Mouse (Mus musculus) hindbrain, embryonic 12.5 days (tissue): Measurements from ENCODE around the gene Aaed1. TPM values are rescaled to one million over a fixed set of nuclear protein-coding genes. Genes with fewer than 3 reads are reported as not detected.

Experiments used
- ATAC-seq: fragments of 200-750 bp; cut with Nextera tagmentation; 2 replicates; pipeline ENCODE4 v1.8.0; 2017; ENCODE audit warnings: moderate TSS enrichment; ENCODE audit not compliant: low FRiP score
- H3K27ac ChIP-seq: fragments of 300-500 bp; sonication (generic); 2 replicates; pipeline ENCODE4 v1.5.1; 2016; ENCODE audit warnings: mild to moderate bottlenecking
- H3K27me3 ChIP-seq: fragments of 300-500 bp; sonication (generic); 2 replicates; pipeline ENCODE4 v1.6.1; 2016; ENCODE audit warnings: mild to moderate bottlenecking
- H3K36me3 ChIP-seq: fragments of 300-500 bp; sonication (generic); 2 replicates; pipeline ENCODE4 v1.6.1; 2016; ENCODE audit warnings: mild to moderate bottlenecking
- H3K4me1 ChIP-seq: fragments of 300-500 bp; sonication (generic); 2 replicates; pipeline ENCODE4 v1.6.1; 2016
- H3K4me2 ChIP-seq: fragments of 300-500 bp; sonication (generic); replicated peaks from 2 replicates; pipeline ENCODE4 v1.6.1; 2016; ENCODE audit warnings: mild to moderate bottlenecking
- H3K4me3 ChIP-seq: fragments of 300-500 bp; sonication (generic); 2 replicates; pipeline ENCODE4 v1.5.1; 2016; ENCODE audit warnings: mild to moderate bottlenecking
- H3K9ac ChIP-seq: fragments of 300-500 bp; sonication (generic); 2 replicates; pipeline ENCODE4 v1.6.1; 2016; ENCODE audit warnings: mild to moderate bottlenecking, moderate library complexity
- H3K9me3 ChIP-seq: fragments of 300-500 bp; sonication (generic); replicated peaks from 2 replicates; pipeline ENCODE4 v1.6.1; 2016; ENCODE audit warnings: mild to moderate bottlenecking
- WGBS: fragments of 180-500 bp; shearing (Covaris S2); methylation state at CpG from one replicate; pipeline ENCODE4 v1.1.7; 2016; 5-methylcytosine and 5-hydroxymethylcytosine counted together
- polyA plus RNA-seq: library from polyadenylated mRNA; unstranded; fragments of >200 nt; fragmentation: Nextera tagmentation; extraction: Ambion mirVana; gene quantifications from 2 replicates; pipeline ENCODE4 v1.2.1, GENCODE M21; 2016

Aaed1 gene
- polyA plus RNA-seq, 1 experiment from 2014 or later = 25.9 TPM

GRCm38 (mm10) chr13:64299069-64299468 lies 13.4 kb downstream of the Aaed1 start:
- Histone ChIP-seq H3K4me3 (no peak overlapping the region), H3K9me3 (no peaks in the 10 kb centered on the region), H3K9ac (no peak overlapping the region), H3K27ac (no peak overlapping the region), H3K36me3 (peaks cover 4% of the 10 kb centered on the region; the same call in 1 of the 2 replicates), H3K4me1 (no peaks in the 10 kb centered on the region), H3K4me2 (no peak overlapping the region), H3K27me3 (no peaks in the 10 kb centered on the region)
- ATAC-seq = no peak
- 83% methylated on average over 1 of the region's 1 CpGs for WGBS

- Histone ChIP-seq H3K9ac (no peak overlapping the region), H3K4me3 (no peak overlapping the region), H3K27ac (no peak overlapping the region), H3K4me2 (no peak overlapping the region), H3K27me3 (no peaks in the 10 kb centered on the region), H3K36me3 (no peaks in the 10 kb centered on the region), H3K9me3 (0 out of 2 replicates have a peak, but pooled peaks cover 5% of the 10 kb centered on the region), H3K4me1 (no peaks in the 10 kb centered on the region)
- ATAC-seq = no peak
- WGBS = 42% methylated on average over 4 of the region's 4 CpGs
Measured at GRCm38 (mm10) chr13:64286791-64287190, 25.7 kb downstream of the Aaed1 start.

- H3K9me3 ChIP-seq = 0 out of 2 replicates have a peak, but pooled peaks cover 5% of the 10 kb centered on the region
- H3K4me3 ChIP-seq = no peak overlapping the region
- no peak overlapping the region for H3K27ac ChIP-seq
- no peak overlapping the region for H3K4me2 ChIP-seq
- no peak for ATAC-seq
- H3K4me1 ChIP-seq = no peaks in the 10 kb centered on the region
- H3K36me3 ChIP-seq = no peaks in the 10 kb centered on the region
- no peak overlapping the region for H3K9ac ChIP-seq
- 75% methylated on average over 4 of the region's 4 CpGs for WGBS
- H3K27me3 ChIP-seq = no peaks in the 10 kb centered on the region
Measured at GRCm38 (mm10) chr13:64286321-64286720, 26.2 kb downstream of the Aaed1 start.

GRCm38 (mm10) chr13:64284676-64285075 lies 27.8 kb downstream of the Aaed1 start:
- WGBS = 91% methylated on average over 2 of the region's 2 CpGs
- Histone ChIP-seq H3K27ac (no peak overlapping the region), H3K4me3 (no peak overlapping the region), H3K4me1 (no peaks in the 10 kb centered on the region), H3K9ac (no peak overlapping the region), H3K27me3 (no peaks in the 10 kb centered on the region), H3K9me3 (0 out of 2 replicates have a peak, but pooled peaks cover 5% of the 10 kb centered on the region), H3K36me3 (no peaks in the 10 kb centered on the region), H3K4me2 (no peak overlapping the region)
- no peak for ATAC-seq

- no peaks in the 10 kb centered on the region for H3K36me3 ChIP-seq
- no peak overlapping the region for H3K4me3 ChIP-seq
- no peaks in the 10 kb centered on the region for H3K4me1 ChIP-seq
- H3K27me3 ChIP-seq = peaks cover 10% of the 10 kb centered on the region
- H3K9me3 ChIP-seq = 0 out of 2 replicates have a peak, but pooled peaks cover 5% of the 10 kb centered on the region
- WGBS = 89% methylated on average over 5 of the region's 5 CpGs
- H3K9ac ChIP-seq = no peak overlapping the region
- H3K4me2 ChIP-seq = no peak overlapping the region
- no peak overlapping the region for H3K27ac ChIP-seq
- no peak for ATAC-seq
Measured at GRCm38 (mm10) chr13:64280940-64281339, 31.6 kb downstream of the Aaed1 start.

- no peak overlapping the region for H3K27ac ChIP-seq
- peak overlapping the region; percentile 99 for H3K4me2 ChIP-seq
- peaks cover 12% of the 10 kb centered on the region; the same call in 1 of the 2 replicates for H3K4me1 ChIP-seq
- WGBS = 15% methylated on average over 9 of the region's 9 CpGs
- peaks cover 28% of the 10 kb centered on the region for H3K27me3 ChIP-seq
- H3K9me3 ChIP-seq = no peaks in the 10 kb centered on the region
- H3K9ac ChIP-seq = no peak overlapping the region
- ATAC-seq = no peak
- no peaks in the 10 kb centered on the region for H3K36me3 ChIP-seq
- peak overlapping the region; percentile 83 for H3K4me3 ChIP-seq
Measured at GRCm38 (mm10) chr13:64275754-64276127, 36.8 kb downstream of the Aaed1 start.

GRCm38 (mm10) chr13:64274879-64275753 lies 37.4 kb downstream of the Aaed1 start, which contains the start of gene Cdc14b:
Cdc14b (minus strand) TSS chr13:64275290.
- Histone ChIP-seq H3K4me2 (peak within 1 kb of the TSS; percentile 99), H3K27me3 (peaks cover 28% of the 10 kb centered on the region), H3K36me3 (no peaks in the 10 kb centered on the region), H3K9me3 (no peaks in the 10 kb centered on the region), H3K9ac (peak within 1 kb of the TSS; percentile 75), H3K4me1 (peaks cover 12% of the 10 kb centered on the region; the same call in 1 of the 2 replicates), H3K27ac (no peak within 1 kb of the TSS), H3K4me3 (peak within 1 kb of the TSS; percentile 83)
- ATAC-seq = peak; percentile 97
- WGBS = under 1% methylated on average over 57 of the region's 57 CpGs

GRCm38 (mm10) chr13:64273891-64274844 lies 38.3 kb downstream of the Aaed1 start:
- H3K4me1 ChIP-seq = peaks cover 12% of the 10 kb centered on the region; the same call in 1 of the 2 replicates
- WGBS = under 1% methylated on average over 82 of the region's 95 CpGs
- peaks cover 28% of the 10 kb centered on the region for H3K27me3 ChIP-seq
- peak overlapping the region; percentile 83 for H3K4me3 ChIP-seq
- ATAC-seq = peak; percentile 82
- H3K9me3 ChIP-seq = no peaks in the 10 kb centered on the region
- H3K27ac ChIP-seq = no peak overlapping the region
- no peaks in the 10 kb centered on the region for H3K36me3 ChIP-seq
- H3K4me2 ChIP-seq = peak overlapping the region; percentile 99
- peak overlapping the region; percentile 75 for H3K9ac ChIP-seq

- ATAC-seq = no peak
- H3K27me3 ChIP-seq = peaks cover 28% of the 10 kb centered on the region
- no peaks in the 10 kb centered on the region for H3K36me3 ChIP-seq
- 56% methylated on average over 8 of the region's 8 CpGs for WGBS
- H3K4me1 ChIP-seq = peaks cover 12% of the 10 kb centered on the region; the same call in 1 of the 2 replicates
- H3K9me3 ChIP-seq = no peaks in the 10 kb centered on the region
- H3K27ac ChIP-seq = no peak overlapping the region
- H3K9ac ChIP-seq = no peak overlapping the region
- no peak overlapping the region for H3K4me3 ChIP-seq
- peak overlapping the region; percentile 99 for H3K4me2 ChIP-seq
Measured at GRCm38 (mm10) chr13:64273352-64273751, 39.2 kb downstream of the Aaed1 start.

GRCm38 (mm10) chr13:64268384-64268783 lies 44.1 kb downstream of the Aaed1 start:
- WGBS = 88% methylated on average over 4 of the region's 4 CpGs
- Histone ChIP-seq H3K4me2 (no peak overlapping the region), H3K36me3 (no peaks in the 10 kb centered on the region), H3K4me3 (no peak overlapping the region), H3K4me1 (peaks cover 4% of the 10 kb centered on the region; the same call in 1 of the 2 replicates), H3K9me3 (no peaks in the 10 kb centered on the region), H3K9ac (no peak overlapping the region), H3K27ac (no peak overlapping the region), H3K27me3 (0 out of 2 replicates have a peak, but pooled peaks cover 3% of the 10 kb centered on the region)
- no peak for ATAC-seq

GRCm38 (mm10) chr13:64267151-64267550 lies 45.4 kb downstream of the Aaed1 start:
- ATAC-seq = no peak
- no peaks in the 10 kb centered on the region for H3K36me3 ChIP-seq
- H3K27me3 ChIP-seq = no peaks in the 10 kb centered on the region
- no peak overlapping the region for H3K4me3 ChIP-seq
- peaks cover 4% of the 10 kb centered on the region; the same call in 1 of the 2 replicates for H3K4me1 ChIP-seq
- H3K9me3 ChIP-seq = no peaks in the 10 kb centered on the region
- no peak overlapping the region for H3K9ac ChIP-seq
- 25% methylated on average over 9 of the region's 9 CpGs for WGBS
- H3K4me2 ChIP-seq = no peak overlapping the region
- no peak overlapping the region for H3K27ac ChIP-seq

- no peak for ATAC-seq
- no peak overlapping the region for H3K4me2 ChIP-seq
- H3K36me3 ChIP-seq = no peaks in the 10 kb centered on the region
- H3K9me3 ChIP-seq = no peaks in the 10 kb centered on the region
- no peak overlapping the region for H3K9ac ChIP-seq
- H3K27me3 ChIP-seq = no peaks in the 10 kb centered on the region
- H3K27ac ChIP-seq = no peak overlapping the region
- 92% methylated on average over 6 of the region's 6 CpGs for WGBS
- peaks cover 4% of the 10 kb centered on the region; the same call in 1 of the 2 replicates for H3K4me1 ChIP-seq
- H3K4me3 ChIP-seq = no peak overlapping the region
Measured at GRCm38 (mm10) chr13:64264586-64264985, 47.9 kb downstream of the Aaed1 start.
